Mouse (Mus musculus) frontal cortex, adult (tissue): ENCODE results near the gene Trim65.
A peak's percentile ranks its signal among the peaks of the same experiment; 100 is the strongest.

Experiments
- ATAC-seq: cut with Nextera tagmentation; 2 replicates; pipeline ENCODE4 v1.9.2; 2017; ENCODE audit warnings: mild to moderate bottlenecking, moderate library complexity, mixed read lengths; ENCODE audit not compliant: low TSS enrichment

Trim65 gene

GRCm38 (mm10) chr11:116130488-116131205, at the start of gene Trim65:
Gene Trim65 (minus strand): TSS chr11:116131128.
- ATAC-seq, result peak; percentile 87

GRCm38 (mm10) chr11:116178411-116179121, 47.6 kb upstream of the Trim65 start:
- peak; percentile 73; the same call in 1 of the 2 replicates for ATAC-seq

- no peak for ATAC-seq
Measured at GRCm38 (mm10) chr11:116176010-116176409, 45.1 kb upstream of the Trim65 start.

- ATAC-seq, result no peak
Measured at GRCm38 (mm10) chr11:116174775-116175448, 44.0 kb upstream of the Trim65 start.

GRCm38 (mm10) chr11:116171959-116172358, 41.0 kb upstream of the Trim65 start:
- ATAC-seq, result no peak

- ATAC-seq, result no peak
Measured at GRCm38 (mm10) chr11:116170003-116170800, 39.3 kb upstream of the Trim65 start.

GRCm38 (mm10) chr11:116169214-116169613, 38.3 kb upstream of the Trim65 start:
- ATAC-seq, result no peak

- peak; percentile 99 for ATAC-seq
Measured at GRCm38 (mm10) chr11:116167884-116168439, 37.0 kb upstream of the Trim65 start, which contains the start of gene Fbf1. Gene Fbf1 (minus strand): TSS chr11:116168166.

GRCm38 (mm10) chr11:116167232-116167631, 36.3 kb upstream of the Trim65 start:
- no peak for ATAC-seq

- no peak for ATAC-seq
Measured at GRCm38 (mm10) chr11:116163002-116163401, 32.1 kb upstream of the Trim65 start.

- ATAC-seq, result peak; percentile 86
Measured at GRCm38 (mm10) chr11:116162146-116162545, 31.2 kb upstream of the Trim65 start.

- ATAC-seq, result no peak
Measured at GRCm38 (mm10) chr11:116161312-116161711, 30.4 kb upstream of the Trim65 start.

- no peak for ATAC-seq
Measured at GRCm38 (mm10) chr11:116150960-116151359, 20.0 kb upstream of the Trim65 start.

GRCm38 (mm10) chr11:116149341-116149740, 18.4 kb upstream of the Trim65 start:
- ATAC-seq, result no peak

- peak; percentile 64 for ATAC-seq
Measured at GRCm38 (mm10) chr11:116148761-116149221, 17.9 kb upstream of the Trim65 start.

GRCm38 (mm10) chr11:116146294-116146985, 15.5 kb upstream of the Trim65 start:
- peak; percentile 64 for ATAC-seq

GRCm38 (mm10) chr11:116145481-116146293, 14.8 kb upstream of the Trim65 start:
- no peak; the same call in 1 of the 2 replicates for ATAC-seq

GRCm38 (mm10) chr11:116143468-116143867, 12.5 kb upstream of the Trim65 start:
- ATAC-seq, result no peak

GRCm38 (mm10) chr11:116142211-116142991, 11.5 kb upstream of the Trim65 start:
- no peak for ATAC-seq
